Mouse (Mus musculus): ENCODE measurements at regions not wholly inside any gene's neighbourhood (a gene's known extent, or its start where the extent isn't known, plus 50 kb on each side); places are given as distances from the start of the nearest gene placed in this dataset.

DNA sequence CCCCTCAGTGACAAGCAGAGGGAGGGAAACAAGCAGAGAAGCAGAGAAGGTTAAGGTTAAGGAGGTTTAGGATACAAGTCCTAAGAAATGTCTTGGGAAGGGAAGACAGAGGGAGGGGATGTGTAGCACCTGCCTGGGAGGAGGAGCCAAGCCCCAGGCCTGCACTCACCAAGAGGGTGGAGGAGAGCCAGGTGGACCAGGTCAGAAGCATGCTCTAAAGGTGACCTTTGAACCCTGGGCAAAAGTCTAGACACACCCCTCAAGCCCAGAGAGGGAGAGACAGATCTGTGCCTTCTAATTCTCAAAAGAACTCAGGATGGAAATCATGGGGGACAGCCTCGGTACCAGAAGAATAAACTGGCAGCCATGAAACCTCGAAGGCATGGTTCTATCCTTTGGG, 54.4 kb upstream of the Calm2 start:
- Histone ChIP-seq H3K79me2 (ENCODE audit: inconsistent target) (no peaks in the 10 kb centered on the region), H3K27ac (no peak overlapping the region), H3K36me3 (ENCODE audit: inconsistent target) (no peaks in the 10 kb centered on the region), H3K4me3 (ENCODE audit: inconsistent target) (no peak overlapping the region)
- WGBS (ENCODE audit: missing documents), result 61% methylated on average over 2 of the region's 2 CpGs

GRCm38 (mm10) chr17:87501687-87502387, 55.1 kb upstream of the Calm2 start:
- Histone ChIP-seq H3K36me3 (ENCODE audit: inconsistent target) (no peaks in the 10 kb centered on the region), H3K27ac (no peak overlapping the region), H3K4me3 (ENCODE audit: inconsistent target) (no peak overlapping the region), H3K79me2 (ENCODE audit: inconsistent target) (no peaks in the 10 kb centered on the region)
- 55% methylated on average over 10 of the region's 10 CpGs for WGBS (ENCODE audit: missing documents)

GRCm38 (mm10) chr17:87502388-87503369, 55.9 kb upstream of the Calm2 start:
- Histone ChIP-seq H3K79me2 (ENCODE audit: inconsistent target) (no peaks in the 10 kb centered on the region), H3K4me3 (ENCODE audit: inconsistent target) (no peak overlapping the region), H3K27ac (no peak overlapping the region), H3K36me3 (ENCODE audit: inconsistent target) (no peaks in the 10 kb centered on the region)
- WGBS (ENCODE audit: missing documents), result 39% methylated on average over 11 of the region's 14 CpGs

DNA sequence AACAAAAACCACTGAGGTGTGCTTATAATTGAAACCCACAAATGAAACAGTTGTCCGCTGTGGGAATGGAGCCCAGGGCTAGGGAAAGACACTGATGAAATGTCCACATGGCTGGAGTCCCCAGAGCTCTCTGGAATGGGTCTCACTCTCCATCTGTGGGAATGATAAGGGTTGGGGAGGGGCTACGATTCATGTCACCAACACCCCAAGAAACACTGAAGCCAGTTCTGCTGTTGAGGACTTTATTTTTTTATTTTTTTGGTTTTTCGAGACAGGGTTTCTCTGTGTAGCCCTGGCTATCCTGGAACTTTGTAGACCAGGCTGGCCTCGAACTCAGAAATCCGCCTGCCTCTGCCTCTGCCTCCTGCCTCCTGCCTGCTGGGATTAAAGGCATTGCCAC, 56.8 kb upstream of the Calm2 start:
- Histone ChIP-seq H3K36me3 (ENCODE audit: inconsistent target) (no peaks in the 10 kb centered on the region), H3K79me2 (ENCODE audit: inconsistent target) (no peaks in the 10 kb centered on the region), H3K4me3 (ENCODE audit: inconsistent target) (no peak overlapping the region), H3K27ac (no peak overlapping the region)
- 100% methylated on average over 5 of the region's 5 CpGs for WGBS (ENCODE audit: missing documents)

DNA sequence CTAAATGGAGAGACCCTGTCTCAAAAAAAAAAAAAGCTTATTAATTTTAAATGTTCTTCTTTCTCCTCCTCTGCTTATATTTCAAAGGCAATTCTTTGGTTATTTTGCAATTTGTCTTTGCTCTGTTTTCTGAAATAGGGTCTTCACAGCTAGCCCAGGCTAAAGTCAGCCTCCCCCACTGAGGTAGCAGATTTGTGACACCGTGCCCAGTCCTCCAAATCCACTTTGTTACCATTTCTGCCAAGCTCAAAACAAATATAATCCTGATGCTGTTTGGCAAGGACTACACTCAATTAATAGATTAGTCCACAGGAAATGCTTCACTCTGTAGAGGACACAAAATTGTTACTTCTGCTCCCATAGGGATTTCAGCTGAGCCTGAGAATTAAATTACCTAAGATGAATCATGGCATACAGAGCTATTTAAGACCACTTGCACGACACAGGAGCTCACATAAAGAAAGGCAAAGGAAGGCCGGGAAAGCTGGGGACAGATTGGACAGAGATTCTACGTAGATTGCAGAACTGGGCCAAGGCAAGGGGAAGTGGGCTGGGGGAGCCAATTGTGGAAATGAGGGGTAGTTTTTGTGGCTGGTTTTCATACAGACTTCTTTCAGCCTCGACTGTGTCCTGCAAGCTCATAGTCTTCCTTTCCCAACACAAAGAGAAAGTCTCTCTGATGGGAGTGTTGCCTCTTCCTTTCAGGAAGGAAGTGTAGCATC, 58.4 kb upstream of the Calm2 start:
- 35% methylated on average over 5 of the region's 5 CpGs for WGBS (ENCODE audit: missing documents)
- H3K27ac ChIP-seq, result no peak overlapping the region
- no peak overlapping the region for H3K4me3 ChIP-seq (ENCODE audit: inconsistent target)
- no peaks in the 10 kb centered on the region for H3K79me2 ChIP-seq (ENCODE audit: inconsistent target)
- H3K36me3 ChIP-seq (ENCODE audit: inconsistent target), result no peaks in the 10 kb centered on the region

DNA sequence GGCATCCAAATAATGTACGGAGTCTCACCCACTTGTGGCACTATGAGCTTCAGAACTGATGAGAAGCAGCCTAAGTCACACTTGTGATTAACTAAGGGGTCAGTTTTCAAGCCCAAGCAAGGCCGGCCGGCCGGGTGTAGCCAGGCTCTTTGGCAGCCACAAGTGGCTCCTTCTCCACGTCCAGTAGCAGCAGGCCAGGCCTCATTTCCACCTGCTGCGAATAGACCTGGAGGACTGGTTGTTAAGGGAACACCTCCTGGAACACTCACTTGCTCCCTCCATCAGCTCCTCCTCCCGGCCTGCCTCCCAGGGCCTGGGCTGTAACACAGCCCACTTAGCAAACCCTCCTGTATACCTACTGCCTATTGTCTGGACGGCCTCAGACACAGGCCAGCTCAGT, 61.1 kb upstream of the Calm2 start:
- Histone ChIP-seq H3K79me2 (ENCODE audit: inconsistent target) (no peaks in the 10 kb centered on the region), H3K36me3 (ENCODE audit: inconsistent target) (no peaks in the 10 kb centered on the region), H3K4me3 (ENCODE audit: inconsistent target) (no peak overlapping the region), H3K27ac (no peak overlapping the region)
- 96% methylated on average over 8 of the region's 8 CpGs for WGBS (ENCODE audit: missing documents)

GRCm38 (mm10) chr17:87508582-87509253, 62.0 kb upstream of the Calm2 start:
- H3K79me2 ChIP-seq (ENCODE audit: inconsistent target), result no peaks in the 10 kb centered on the region
- no peak overlapping the region for H3K27ac ChIP-seq
- H3K4me3 ChIP-seq (ENCODE audit: inconsistent target), result no peak overlapping the region
- H3K36me3 ChIP-seq (ENCODE audit: inconsistent target), result no peaks in the 10 kb centered on the region
- WGBS (ENCODE audit: missing documents), result 95% methylated on average over 16 of the region's 16 CpGs

DNA sequence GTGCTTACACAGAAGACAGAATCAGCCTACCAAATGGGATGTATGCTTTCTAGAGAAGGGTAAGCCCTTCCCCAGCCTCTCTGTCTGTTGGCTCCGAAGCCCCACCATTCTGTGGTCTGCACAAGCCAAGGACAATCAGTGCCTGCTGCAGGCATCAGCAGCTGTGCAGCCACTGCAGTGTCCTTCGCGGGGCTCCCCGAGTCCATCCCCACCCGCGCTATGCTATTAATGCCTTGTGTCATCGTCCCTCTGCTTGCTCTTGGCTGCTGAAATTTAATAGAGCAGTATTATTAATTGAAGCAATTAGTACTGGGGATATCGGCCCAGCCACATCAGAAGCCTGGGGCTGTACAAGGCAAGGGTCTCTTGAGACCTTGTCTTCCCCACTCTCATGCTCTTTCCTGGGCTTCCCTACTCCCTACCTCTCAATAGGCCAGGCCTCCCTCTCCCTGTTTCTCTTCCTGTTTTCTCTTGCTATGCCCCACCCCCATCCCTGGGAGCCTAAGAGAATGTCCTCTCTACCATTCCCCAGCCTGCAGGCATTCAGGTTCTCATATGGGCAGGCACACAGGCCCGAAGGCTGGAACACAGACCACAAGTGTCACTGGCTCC, 65.4 kb upstream of the Calm2 start:
- H3K36me3 ChIP-seq (ENCODE audit: inconsistent target), result no peaks in the 10 kb centered on the region
- no peak overlapping the region for H3K27ac ChIP-seq
- no peaks in the 10 kb centered on the region for H3K79me2 ChIP-seq (ENCODE audit: inconsistent target)
- H3K4me3 ChIP-seq (ENCODE audit: inconsistent target), result no peak overlapping the region
- WGBS (ENCODE audit: missing documents), result 96% methylated on average over 8 of the region's 9 CpGs

GRCm38 (mm10) chr17:87513822-87514221, 67.1 kb upstream of the Calm2 start:
- Histone ChIP-seq H3K79me2 (ENCODE audit: inconsistent target) (no peaks in the 10 kb centered on the region), H3K4me3 (ENCODE audit: inconsistent target) (no peak overlapping the region), H3K27ac (no peak overlapping the region), H3K36me3 (ENCODE audit: inconsistent target) (no peaks in the 10 kb centered on the region)
- WGBS (ENCODE audit: missing documents), result 24% methylated on average over 11 of the region's 11 CpGs

DNA sequence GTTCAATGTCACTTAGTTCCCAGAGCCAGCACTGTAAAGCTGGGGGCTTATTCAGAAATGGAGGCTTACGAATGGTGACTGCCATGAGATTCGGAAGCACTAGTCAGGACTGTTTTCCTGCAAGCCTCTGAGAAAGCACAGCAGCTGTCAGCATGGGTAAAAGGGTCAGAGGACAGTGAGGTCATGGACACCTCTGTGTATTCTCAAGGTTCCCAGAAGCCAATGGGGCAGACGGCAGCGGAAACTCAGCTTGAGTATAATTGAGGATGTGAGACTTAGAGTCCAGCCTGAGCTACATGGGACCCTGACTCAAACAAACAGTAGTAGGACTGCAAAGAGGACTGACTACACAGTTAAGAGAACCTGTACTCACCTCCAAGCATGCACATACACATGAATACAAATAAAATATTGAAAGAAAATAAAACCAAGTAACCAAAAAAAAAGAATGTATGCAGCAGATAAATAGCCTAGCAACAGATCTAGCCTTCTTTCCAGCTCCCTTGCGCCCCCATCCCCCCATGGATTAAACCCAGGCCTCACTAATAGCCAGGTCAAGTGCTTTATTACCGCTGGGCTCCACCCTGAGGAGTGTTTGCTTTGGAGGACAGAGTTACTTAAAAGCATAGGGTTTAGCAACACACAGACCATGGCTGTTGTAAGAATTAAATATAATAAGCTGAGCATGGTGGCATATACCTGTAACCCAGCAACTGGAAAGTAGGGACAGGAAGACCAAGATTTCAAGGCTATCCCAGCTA, 67.8 kb upstream of the Calm2 start:
- no peak overlapping the region for H3K4me3 ChIP-seq (ENCODE audit: inconsistent target)
- H3K79me2 ChIP-seq (ENCODE audit: inconsistent target), result no peaks in the 10 kb centered on the region
- H3K27ac ChIP-seq, result no peak overlapping the region
- H3K36me3 ChIP-seq (ENCODE audit: inconsistent target), result no peaks in the 10 kb centered on the region
- WGBS (ENCODE audit: missing documents), result 86% methylated on average over 6 of the region's 6 CpGs

GRCm38 (mm10) chr17:87517258-87517657, 70.5 kb upstream of the Calm2 start:
- Histone ChIP-seq H3K79me2 (ENCODE audit: inconsistent target) (no peaks in the 10 kb centered on the region), H3K27ac (no peak overlapping the region), H3K36me3 (ENCODE audit: inconsistent target) (no peaks in the 10 kb centered on the region), H3K4me3 (ENCODE audit: inconsistent target) (no peak overlapping the region)
- WGBS (ENCODE audit: missing documents), result 85% methylated on average over 8 of the region's 9 CpGs

GRCm38 (mm10) chr17:87519454-87519853, 72.7 kb upstream of the Calm2 start:
- Histone ChIP-seq H3K27ac (no peak overlapping the region), H3K79me2 (ENCODE audit: inconsistent target) (no peaks in the 10 kb centered on the region)
- 96% methylated on average over 9 of the region's 9 CpGs for WGBS (ENCODE audit: missing documents)

GRCm38 (mm10) chr17:87520841-87521240, 74.1 kb upstream of the Calm2 start:
- Histone ChIP-seq H3K79me2 (ENCODE audit: inconsistent target) (no peaks in the 10 kb centered on the region), H3K4me3 (ENCODE audit: inconsistent target) (no peak overlapping the region), H3K36me3 (ENCODE audit: inconsistent target) (no peaks in the 10 kb centered on the region), H3K27ac (no peak overlapping the region)
- WGBS (ENCODE audit: missing documents), result 94% methylated on average over 5 of the region's 5 CpGs

More at GRCm38 (mm10) chr17:87519454-87519853, 72.7 kb upstream of the Calm2 start:
- Histone ChIP-seq H3K4me3 (ENCODE audit: inconsistent target) (no peak overlapping the region), H3K36me3 (ENCODE audit: inconsistent target) (no peaks in the 10 kb centered on the region)

Measured in macrophage (primary cell).